Mouse (Mus musculus): ENCODE results near the gene Rnaseh2c. TPM values are rescaled to one million over a fixed set of nuclear protein-coding genes. Genes with fewer than 3 reads are reported as not detected.

Gene Rnaseh2c
- polyA plus RNA-seq, 1 experiment from 2014 or later, result 174 TPM

DNA sequence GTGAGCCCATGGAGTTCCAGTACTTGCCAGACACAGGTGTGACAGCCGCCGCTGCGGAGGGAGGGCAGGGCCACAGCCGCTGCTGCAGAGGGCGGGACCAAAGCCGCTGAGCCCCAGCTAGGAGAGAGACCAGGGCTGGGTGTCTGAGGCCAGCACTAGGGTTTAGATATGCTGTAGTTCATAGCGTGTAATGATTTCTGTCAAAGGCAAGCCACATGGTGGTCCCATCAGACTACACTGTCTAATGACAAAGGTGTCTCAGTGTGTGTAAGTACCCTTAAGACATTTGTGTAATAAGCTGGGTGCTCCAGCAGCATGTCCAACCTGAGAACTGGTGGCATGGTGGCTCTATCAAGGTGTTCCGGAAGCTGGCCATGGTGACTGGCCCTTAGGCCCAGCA is 40.0 kb downstream of the Rnaseh2c start:
- Histone ChIP-seq H3K27me3 (replicated peaks; ENCODE audit: low read depth, poor library complexity, severe bottlenecking) (no peaks in the 10 kb centered on the region), H3K4me3 (no peak overlapping the region), H3K27ac (replicated peaks) (no peak overlapping the region), H3K9me3 (no peaks in the 10 kb centered on the region), H3K36me3 (replicated peaks) (peaks cover 82% of the 10 kb centered on the region), H3K4me1 (peaks cover 26% of the 10 kb centered on the region)
- 91% methylated on average over 8 of the region's 8 CpGs for WGBS
- DNase-seq (ENCODE audit: low spot score), result no peak

DNA sequence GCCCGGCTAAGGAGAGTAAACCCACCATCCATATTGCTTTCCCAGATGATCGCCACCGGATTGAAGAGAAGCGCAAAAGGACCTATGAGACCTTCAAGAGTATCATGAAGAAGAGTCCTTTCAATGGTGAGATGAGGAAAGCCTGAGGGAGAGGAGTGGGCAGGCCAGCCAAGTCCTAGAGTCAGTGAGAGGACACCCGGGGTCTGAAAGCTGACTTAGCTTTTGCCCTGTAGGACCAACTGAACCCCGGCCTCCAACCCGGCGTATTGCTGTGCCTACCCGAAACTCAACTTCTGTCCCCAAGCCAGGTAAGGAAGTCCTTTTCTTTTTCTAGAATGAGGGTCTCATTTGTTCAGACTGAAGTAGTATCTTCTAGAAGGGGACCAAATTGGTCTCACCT is 43.6 kb downstream of the Rnaseh2c start:
- Histone ChIP-seq H3K36me3 (replicated peaks) (peaks cover 86% of the 10 kb centered on the region), H3K27me3 (replicated peaks; ENCODE audit: low read depth, poor library complexity, severe bottlenecking) (no peaks in the 10 kb centered on the region), H3K4me3 (no peak overlapping the region), H3K9me3 (no peaks in the 10 kb centered on the region), H3K27ac (replicated peaks) (no peak overlapping the region), H3K4me1 (peaks cover 24% of the 10 kb centered on the region)
- 94% methylated on average over 9 of the region's 9 CpGs for WGBS
- no peak for DNase-seq (ENCODE audit: low spot score)

DNA sequence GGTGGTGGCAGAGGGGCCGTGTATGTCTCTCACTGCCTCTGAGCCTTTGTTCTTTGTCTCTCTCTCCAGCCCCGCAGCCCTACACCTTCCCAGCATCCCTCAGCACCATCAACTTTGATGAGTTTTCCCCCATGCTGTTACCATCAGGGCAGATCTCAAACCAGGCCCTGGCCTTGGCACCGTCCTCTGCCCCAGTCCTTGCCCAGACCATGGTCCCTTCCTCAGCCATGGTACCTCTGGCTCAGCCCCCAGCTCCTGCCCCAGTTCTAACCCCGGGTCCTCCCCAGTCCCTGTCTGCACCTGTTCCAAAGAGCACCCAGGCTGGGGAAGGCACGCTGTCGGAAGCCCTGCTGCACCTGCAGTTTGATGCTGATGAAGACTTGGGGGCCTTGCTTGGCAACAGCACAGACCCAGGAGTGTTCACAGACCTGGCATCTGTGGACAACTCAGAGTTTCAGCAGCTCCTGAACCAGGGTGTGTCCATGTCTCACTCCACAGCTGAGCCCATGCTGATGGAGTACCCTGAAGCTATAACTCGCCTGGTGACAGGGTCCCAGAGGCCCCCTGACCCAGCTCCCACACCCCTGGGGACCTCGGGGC is 45.2 kb downstream of the Rnaseh2c start:
- WGBS, result 88% methylated on average over 8 of the region's 8 CpGs
- Histone ChIP-seq H3K9me3 (no peaks in the 10 kb centered on the region), H3K4me3 (no peak overlapping the region), H3K4me1 (peaks cover 27% of the 10 kb centered on the region), H3K27ac (replicated peaks) (no peak overlapping the region), H3K36me3 (replicated peaks) (peaks cover 86% of the 10 kb centered on the region), H3K27me3 (replicated peaks; ENCODE audit: low read depth, poor library complexity, severe bottlenecking) (peaks cover 7% of the 10 kb centered on the region; the same call in 1 of the 2 replicates)
- no peak for DNase-seq (ENCODE audit: low spot score)

DNA sequence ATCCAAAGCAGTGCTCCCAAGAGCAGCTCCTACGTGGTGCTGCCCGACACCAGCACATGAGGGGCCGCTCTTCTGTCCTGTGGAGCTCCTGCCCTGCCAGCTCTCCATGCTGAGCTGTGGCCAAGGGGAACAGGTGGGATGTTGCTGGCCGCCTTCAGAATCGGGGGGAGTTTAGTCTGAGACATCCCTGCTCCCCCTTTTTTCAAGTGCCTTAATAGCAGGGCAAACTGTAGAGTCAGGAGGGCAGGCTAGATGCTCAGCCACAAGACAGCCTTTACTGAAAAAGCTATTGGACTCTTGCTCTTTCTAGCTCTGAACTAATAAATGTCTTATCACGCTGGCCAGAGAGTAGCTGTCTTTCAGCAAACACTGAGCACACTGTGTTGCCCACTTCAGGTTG is 46.1 kb downstream of the Rnaseh2c start:
- peaks cover 16% of the 10 kb centered on the region for H3K27me3 ChIP-seq (replicated peaks; ENCODE audit: low read depth, poor library complexity, severe bottlenecking)
- peaks cover 32% of the 10 kb centered on the region for H3K4me1 ChIP-seq
- H3K36me3 ChIP-seq (replicated peaks), result peaks cover 86% of the 10 kb centered on the region
- 93% methylated on average over 6 of the region's 6 CpGs for WGBS
- DNase-seq (ENCODE audit: low spot score), result no peak
- H3K9me3 ChIP-seq, result no peaks in the 10 kb centered on the region
- H3K4me3 ChIP-seq, result peak overlapping the region; percentile 5; the same call in 1 of the 2 replicates
- peak overlapping the region; percentile 88 for H3K27ac ChIP-seq (replicated peaks)

DNA sequence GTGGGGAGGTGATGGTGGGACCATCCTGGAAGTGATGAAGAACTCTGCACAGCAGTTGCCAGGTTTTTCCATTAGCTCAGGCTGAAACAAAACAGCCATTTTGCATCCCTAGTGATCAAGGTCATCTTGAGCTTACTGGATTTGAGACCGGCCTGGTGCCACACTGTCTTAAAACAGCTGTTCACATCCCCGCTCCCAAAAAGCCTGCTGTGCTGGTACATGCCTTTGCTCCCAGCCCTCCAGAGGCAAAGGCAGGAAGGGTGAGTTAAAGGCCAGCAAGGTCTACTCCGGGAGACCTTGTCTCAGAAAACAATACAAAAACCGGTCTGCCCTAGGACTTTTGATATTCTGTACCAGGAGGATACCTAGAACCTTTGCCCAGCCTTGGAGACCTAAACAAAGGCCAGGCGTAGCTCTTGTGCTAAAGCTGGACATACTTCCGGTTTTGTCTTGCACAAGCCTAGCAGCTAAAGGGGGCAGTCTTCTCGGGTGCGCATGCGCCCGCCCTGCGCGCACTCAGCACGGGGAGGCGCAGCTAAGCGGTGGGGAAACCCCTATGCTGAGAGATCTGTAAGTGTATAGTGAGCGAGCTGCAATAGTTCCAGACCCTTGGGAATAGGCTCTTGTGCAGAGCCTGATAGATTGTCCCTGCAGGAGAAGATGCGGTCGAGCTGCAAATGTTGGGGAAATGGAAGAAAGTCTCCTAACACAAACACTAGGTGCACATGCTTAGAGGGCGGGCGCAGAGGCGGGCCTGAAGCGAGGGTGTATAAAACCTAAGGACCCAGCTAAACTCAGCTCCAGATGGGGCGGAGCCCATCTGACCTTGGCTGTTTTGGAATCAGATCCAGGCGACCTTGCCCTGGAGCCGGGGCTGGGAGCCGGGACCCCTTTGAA is 47.0 kb downstream of the Rnaseh2c start:
- DNase-seq (ENCODE audit: low spot score), result peak; percentile 88
- Histone ChIP-seq H3K27me3 (replicated peaks; ENCODE audit: low read depth, poor library complexity, severe bottlenecking) (peaks cover 25% of the 10 kb centered on the region), H3K9me3 (no peaks in the 10 kb centered on the region), H3K36me3 (replicated peaks) (peaks cover 85% of the 10 kb centered on the region), H3K4me3 (peak overlapping the region; percentile 51), H3K27ac (replicated peaks) (peak overlapping the region; percentile 88), H3K4me1 (peaks cover 34% of the 10 kb centered on the region)
- 12% methylated on average over 26 of the region's 26 CpGs for WGBS

DNA sequence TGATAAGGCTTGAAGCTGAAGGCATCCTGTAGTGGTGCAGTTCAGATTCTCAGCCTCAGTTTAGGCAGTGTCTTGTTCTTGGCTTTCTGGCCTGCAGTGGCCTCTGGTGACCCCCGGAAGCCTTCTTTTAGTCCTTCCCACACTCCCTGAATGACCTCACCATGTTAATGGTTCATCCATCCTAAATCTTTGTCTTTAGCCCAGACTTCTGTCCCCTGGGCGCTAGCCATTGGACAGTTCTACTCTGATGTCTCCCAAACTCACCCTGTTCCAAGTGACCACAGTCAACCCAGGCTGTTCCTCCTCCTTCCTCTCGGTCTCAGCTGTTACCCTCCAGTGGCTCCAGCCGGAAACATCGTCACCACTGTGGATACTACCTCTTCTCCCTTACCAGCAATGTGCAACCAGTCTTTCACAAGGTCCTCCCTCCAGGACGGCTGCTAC is 47.6 kb downstream of the Rnaseh2c start:
- peaks cover 78% of the 10 kb centered on the region for H3K36me3 ChIP-seq (replicated peaks)
- peaks cover 31% of the 10 kb centered on the region for H3K27me3 ChIP-seq (replicated peaks; ENCODE audit: low read depth, poor library complexity, severe bottlenecking)
- H3K9me3 ChIP-seq, result no peaks in the 10 kb centered on the region
- WGBS, result 68% methylated on average over 6 of the region's 6 CpGs
- DNase-seq (ENCODE audit: low spot score), result no peak
- H3K4me1 ChIP-seq, result peaks cover 41% of the 10 kb centered on the region
- peak overlapping the region; percentile 51 for H3K4me3 ChIP-seq
- peak overlapping the region; percentile 88 for H3K27ac ChIP-seq (replicated peaks)

DNA sequence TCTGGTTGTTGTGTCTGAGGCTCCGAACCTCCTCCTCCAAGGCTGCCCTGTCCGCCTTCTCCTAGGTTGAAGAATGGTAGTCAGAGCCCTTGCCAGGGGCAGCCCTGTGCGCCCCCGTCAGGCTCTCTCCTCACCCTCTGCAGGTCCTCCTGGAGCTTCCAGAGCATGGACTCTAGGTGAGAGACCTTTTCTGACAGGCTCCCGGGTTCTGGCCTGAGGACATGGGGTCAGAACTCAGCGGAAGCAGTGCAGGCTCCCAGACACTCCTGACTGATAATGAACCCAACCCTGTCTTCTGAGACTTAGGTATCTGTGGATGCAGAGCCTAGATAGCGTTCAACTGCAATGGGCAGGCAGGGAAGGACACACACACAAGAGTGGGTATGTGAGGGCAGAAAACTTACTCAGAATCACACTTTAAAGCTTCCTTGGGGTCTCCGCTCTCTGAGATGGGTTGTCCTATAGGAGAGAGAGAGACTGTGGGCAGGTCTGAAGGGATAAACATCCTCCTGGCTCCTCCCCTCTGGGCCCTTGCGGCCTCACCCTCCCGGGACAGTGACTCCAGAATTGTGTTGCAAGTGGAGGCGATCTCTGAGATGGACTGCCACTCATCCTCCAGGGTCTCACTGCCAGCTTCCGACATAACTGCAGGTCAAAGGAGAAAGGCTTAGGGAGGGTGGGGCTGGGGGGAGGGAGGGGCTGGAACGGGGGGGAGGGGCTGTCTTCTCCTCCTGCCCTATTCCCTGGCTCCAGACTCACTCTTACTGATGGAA is 50.0 kb downstream of the Rnaseh2c start:
- Histone ChIP-seq H3K27me3 (replicated peaks; ENCODE audit: low read depth, poor library complexity, severe bottlenecking) (peaks cover 55% of the 10 kb centered on the region), H3K27ac (replicated peaks) (no peak overlapping the region), H3K9me3 (no peaks in the 10 kb centered on the region), H3K4me3 (peak overlapping the region; percentile 9; the same call in 1 of the 2 replicates), H3K36me3 (replicated peaks) (peaks cover 71% of the 10 kb centered on the region), H3K4me1 (peaks cover 54% of the 10 kb centered on the region)
- 60% methylated on average over 13 of the region's 13 CpGs for WGBS
- DNase-seq (ENCODE audit: low spot score), result no peak

DNA sequence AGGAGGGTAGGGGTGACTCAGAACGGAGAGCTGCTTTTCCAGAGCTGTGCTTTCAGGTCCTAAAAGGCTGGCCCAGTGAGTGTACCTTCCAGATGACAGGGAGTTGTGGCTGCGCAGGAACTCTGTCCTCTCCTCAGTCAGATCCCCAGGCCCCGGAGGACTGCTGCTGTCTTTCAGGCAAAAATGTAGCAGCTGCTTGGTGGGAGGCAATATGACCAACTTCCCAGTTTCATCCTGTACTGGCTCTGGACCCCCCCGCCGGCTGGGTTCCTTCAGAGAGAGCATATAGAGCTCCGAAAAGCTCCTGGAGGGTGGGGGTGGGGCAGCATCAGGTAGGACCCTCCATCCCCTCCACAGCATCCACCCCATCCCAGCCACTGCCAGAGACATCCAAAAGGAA is 50.9 kb downstream of the Rnaseh2c start:
- peaks cover 70% of the 10 kb centered on the region for H3K36me3 ChIP-seq (replicated peaks)

DNA sequence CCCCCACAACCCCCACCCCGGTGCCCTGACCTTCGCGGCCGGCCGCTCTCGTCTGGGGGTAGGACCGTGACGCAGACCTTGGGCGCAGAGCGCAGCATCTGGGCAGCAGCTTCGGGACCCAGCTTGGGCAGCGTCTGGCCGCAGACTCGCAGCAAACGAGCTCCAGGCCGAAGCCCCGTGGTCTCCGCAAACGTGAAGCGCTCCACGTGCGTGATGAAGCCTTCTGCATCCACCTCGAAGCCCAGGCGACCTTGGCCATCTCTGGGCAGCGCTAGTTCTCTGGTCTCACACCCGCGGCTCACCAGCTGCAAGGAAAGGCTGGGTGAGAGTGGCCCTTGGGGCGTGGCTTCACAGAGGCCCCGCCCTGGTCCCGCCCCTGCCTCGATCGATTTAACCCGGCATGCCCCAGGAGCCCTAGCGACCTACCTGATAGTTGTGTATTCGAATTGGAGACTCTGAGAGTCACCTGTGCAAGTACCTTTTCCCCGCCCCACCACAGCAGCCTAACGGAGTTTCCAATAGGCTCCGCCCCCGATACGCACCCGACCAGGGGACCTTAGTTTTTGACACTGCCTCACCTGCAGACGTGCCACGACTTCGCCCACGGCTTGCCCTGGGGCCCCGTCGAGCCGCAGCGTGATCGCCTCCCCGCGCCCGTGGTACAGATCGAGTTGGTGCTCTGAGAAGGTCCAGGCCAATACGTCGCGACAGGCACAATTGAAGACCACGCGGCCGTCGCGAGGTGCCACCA is 52.5 kb downstream of the Rnaseh2c start:
- Histone ChIP-seq H3K9me3 (no peaks in the 10 kb centered on the region), H3K27me3 (replicated peaks; ENCODE audit: low read depth, poor library complexity, severe bottlenecking) (peaks cover 60% of the 10 kb centered on the region), H3K4me1 (peaks cover 38% of the 10 kb centered on the region), H3K36me3 (replicated peaks) (peaks cover 74% of the 10 kb centered on the region), H3K27ac (replicated peaks) (peak overlapping the region; percentile 67), H3K4me3 (peak overlapping the region; percentile 62)
- DNase-seq (ENCODE audit: low spot score), result peak; percentile 84
- 4% methylated on average over 62 of the region's 62 CpGs for WGBS

More for the DNA sequence above, 50.9 kb downstream of the Rnaseh2c start:
- 77% methylated on average over 6 of the region's 6 CpGs for WGBS
- Histone ChIP-seq H3K27me3 (replicated peaks; ENCODE audit: low read depth, poor library complexity, severe bottlenecking) (peaks cover 60% of the 10 kb centered on the region), H3K27ac (replicated peaks) (no peak overlapping the region), H3K9me3 (no peaks in the 10 kb centered on the region), H3K4me3 (peak overlapping the region; percentile 9; the same call in 1 of the 2 replicates), H3K4me1 (peaks cover 54% of the 10 kb centered on the region)
- DNase-seq (ENCODE audit: low spot score), result no peak

DNA sequence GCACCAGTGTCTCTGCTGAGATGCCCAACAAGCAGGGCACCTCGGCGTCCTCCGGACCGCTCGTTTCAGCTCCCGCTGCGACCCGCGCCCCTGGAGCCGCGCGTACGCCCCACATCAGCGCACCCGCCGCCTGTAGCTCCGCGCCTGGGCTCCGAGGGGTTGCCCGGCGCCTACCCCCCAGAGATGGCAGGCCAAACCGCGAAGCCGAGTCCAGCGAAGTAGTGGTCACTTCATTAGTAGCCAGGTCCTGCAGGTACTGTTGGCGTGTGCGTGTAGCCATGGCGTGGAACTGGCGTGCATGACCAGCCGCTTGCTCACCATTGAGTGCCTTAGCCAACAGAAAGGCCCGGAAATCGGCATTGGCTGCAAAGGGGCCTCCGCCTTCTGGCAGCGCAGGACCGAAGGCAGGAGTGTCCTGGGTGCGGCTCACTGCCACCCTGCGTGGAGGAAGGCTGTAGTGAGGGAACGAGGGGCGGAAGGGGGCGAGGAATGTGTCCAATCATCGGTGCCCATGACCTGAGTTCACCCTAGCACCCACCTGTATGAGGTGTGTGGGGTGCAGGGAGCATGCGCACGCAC is 53.1 kb downstream of the Rnaseh2c start:
- H3K36me3 ChIP-seq (replicated peaks), result peaks cover 79% of the 10 kb centered on the region
- H3K9me3 ChIP-seq, result no peaks in the 10 kb centered on the region
- peak overlapping the region; percentile 48; the same call in 1 of the 2 replicates for H3K27ac ChIP-seq (replicated peaks)
- peaks cover 60% of the 10 kb centered on the region for H3K27me3 ChIP-seq (replicated peaks; ENCODE audit: low read depth, poor library complexity, severe bottlenecking)
- WGBS, result 5% methylated on average over 43 of the region's 43 CpGs
- H3K4me3 ChIP-seq, result peak overlapping the region; percentile 62
- DNase-seq (ENCODE audit: low spot score), result peak; percentile 46
- peaks cover 36% of the 10 kb centered on the region for H3K4me1 ChIP-seq
